Comparison of ENCODE assay signal across 19 mouse cellular contexts in genomic region chr16:30624640-30625039, GRCm38 (mm10).
"Had no signal": no experiment of that assay in that cellular context is flagged by ENCODE, and none has a peak within 500 bp of the region (broad histone marks: within the 10 kb centered on the region; RNA-seq: fewer than 3 reads in every experiment).

No protein-coding gene starts in this region.

- H3K4me3 ChIP-seq: liver, embryonic 12.5 days; lung, embryonic 15.5 days; megakaryocyte, embryonic 14.5 days; midbrain, embryonic 13.5 days; midbrain, embryonic 15.5 days; neural tube, embryonic 12.5 days; stomach, embryonic 15.5 days had no signal

- H3K4me2 ChIP-seq: liver, embryonic 12.5 days; lung, embryonic 15.5 days; midbrain, embryonic 11.5 days; midbrain, embryonic 13.5 days; midbrain, embryonic 15.5 days; neural tube, embryonic 12.5 days; stomach, embryonic 15.5 days had no signal

- H3K27me3 ChIP-seq: liver, embryonic 12.5 days; lung, embryonic 15.5 days; megakaryocyte, embryonic 14.5 days; midbrain, embryonic 13.5 days; midbrain, embryonic 15.5 days; neural tube, embryonic 12.5 days; stomach, embryonic 15.5 days had no signal

- DNase-seq: lung, adult 2 months; lung, postnatal 14 days; lung, postnatal 36 days; retina, postnatal 1 day; right cerebral cortex, adult 18-20 months; right cerebral cortex, postnatal 25 days; right cerebral cortex, postnatal 4 days; spleen, adult 18-20 months had no signal

- H3K4me1 ChIP-seq: liver, embryonic 12.5 days; lung, embryonic 15.5 days; midbrain, embryonic 13.5 days; neural tube, embryonic 12.5 days; stomach, embryonic 15.5 days had no signal

- H3K27ac ChIP-seq: liver, embryonic 12.5 days; liver, embryonic 14.5 days; lung, embryonic 15.5 days; macrophage; midbrain, embryonic 13.5 days; midbrain, embryonic 15.5 days; neural tube, embryonic 12.5 days; stomach, embryonic 15.5 days; stomach, postnatal 0 days had no signal

- H3K36me3 ChIP-seq: liver, embryonic 12.5 days; lung, embryonic 15.5 days; midbrain, embryonic 13.5 days; midbrain, embryonic 15.5 days; neural tube, embryonic 12.5 days; stomach, embryonic 15.5 days had no signal

- H3K9me3 ChIP-seq: liver, embryonic 12.5 days; lung, embryonic 15.5 days; megakaryocyte, embryonic 14.5 days; midbrain, embryonic 13.5 days; midbrain, embryonic 15.5 days; neural tube, embryonic 12.5 days; stomach, embryonic 15.5 days had no signal

- H3K9ac ChIP-seq: liver, embryonic 12.5 days; liver, embryonic 14.5 days; lung, embryonic 15.5 days; midbrain, embryonic 13.5 days; midbrain, embryonic 15.5 days; neural tube, embryonic 12.5 days; stomach, embryonic 15.5 days had no signal
